Mouse (Mus musculus) layer of hippocampus, adult 9-10 months (tissue): ENCODE results near the gene Tmprss11b.

ENCODE experiments used
- DNase-seq: peaks from one replicate; pipeline ENCODE4 v3.0.0; 2022; ENCODE audit warnings: low spot score

Gene Tmprss11b

GRCm38 (mm10) chr5:86676262-86676661, at the start of gene Tmprss11b:
Gene Tmprss11b, minus strand, starts transcription at chr5:86676362.
- no peak for DNase-seq

DNA sequence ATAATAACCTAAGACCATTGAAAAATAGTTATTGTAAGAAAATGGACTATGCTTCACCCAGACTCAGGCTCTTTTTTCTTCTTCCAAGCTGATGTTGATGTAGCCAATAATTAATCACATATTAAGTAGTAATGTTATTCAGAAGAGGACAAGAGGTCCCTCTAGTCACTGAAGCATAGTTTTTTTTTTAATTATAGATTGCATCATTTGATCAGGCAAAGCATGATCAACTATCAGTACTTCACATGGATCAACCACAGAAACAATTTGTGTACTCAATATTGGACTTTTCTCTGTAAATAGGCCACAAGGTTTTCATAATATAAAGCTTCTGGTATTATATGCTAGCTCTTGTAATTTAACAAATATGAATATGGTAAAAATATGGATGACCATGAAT, 48.9 kb upstream of the Tmprss11b start:
- DNase-seq = no peak

- DNase-seq = no peak
Measured at GRCm38 (mm10) chr5:86722820-86723460, 46.8 kb upstream of the Tmprss11b start.

DNA sequence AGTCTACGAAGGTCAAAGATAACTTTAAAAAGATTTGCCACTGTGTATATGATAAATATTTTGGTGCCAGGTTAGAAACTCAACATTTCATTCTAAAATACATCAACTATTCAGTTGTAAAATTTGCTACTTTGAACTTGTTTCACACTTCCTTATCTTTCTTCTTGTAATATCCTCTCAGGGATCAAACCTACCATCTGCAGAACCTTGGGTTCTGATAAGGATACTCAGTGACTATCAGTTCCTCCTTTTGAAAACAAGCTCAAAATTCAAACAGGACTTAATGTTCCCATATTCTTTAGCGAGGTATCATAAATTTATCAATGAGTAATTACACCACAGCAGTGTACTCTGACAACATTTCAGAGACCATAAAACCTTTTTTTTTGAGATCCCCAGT, 38.8 kb upstream of the Tmprss11b start:
- DNase-seq = no peak

DNA sequence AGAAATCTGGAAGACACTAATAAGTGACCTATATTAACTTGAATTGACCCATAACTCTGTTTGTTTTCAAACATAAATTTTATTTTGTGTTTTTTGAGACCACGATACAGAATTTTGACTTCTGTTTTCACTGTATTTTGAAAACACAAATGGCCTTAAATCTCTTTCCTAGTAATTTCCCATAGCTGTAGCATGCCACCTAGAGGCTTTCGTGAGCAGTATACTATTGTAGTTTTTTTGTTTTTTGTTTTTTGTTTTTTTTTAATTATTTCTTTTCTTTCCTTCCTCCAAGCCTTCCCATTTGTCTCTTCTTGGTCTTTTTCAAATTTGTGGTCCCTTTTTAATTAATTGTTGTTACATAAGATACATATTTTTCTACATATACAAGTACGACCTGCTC, 28.8 kb upstream of the Tmprss11b start:
- no peak for DNase-seq

GRCm38 (mm10) chr5:86684667-86685066, 8.5 kb upstream of the Tmprss11b start:
- peak; percentile 33 for DNase-seq

- peak; percentile 45 for DNase-seq
Measured at GRCm38 (mm10) chr5:86649185-86649584, 27.0 kb downstream of the Tmprss11b start.

- no peak for DNase-seq
Measured at GRCm38 (mm10) chr5:86640795-86641194, 35.4 kb downstream of the Tmprss11b start.

DNA sequence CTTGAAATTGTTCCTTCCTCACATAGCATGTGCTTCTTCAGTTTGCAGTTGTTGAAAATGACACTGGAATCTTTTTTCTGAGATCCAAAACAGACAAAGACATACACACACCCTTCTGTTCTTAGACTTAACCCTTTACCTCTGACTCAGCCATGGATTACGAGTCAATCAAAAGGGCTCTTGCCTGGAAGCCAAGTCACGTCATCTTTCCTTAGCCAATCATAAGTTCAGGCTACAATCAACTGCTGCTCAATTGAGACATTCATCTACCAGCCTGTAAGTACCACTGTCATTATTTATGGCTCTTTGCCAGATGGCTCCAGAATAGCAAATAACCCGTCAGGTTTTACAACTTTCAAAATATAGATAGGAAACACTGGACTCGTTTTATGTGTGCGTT, 43.8 kb downstream of the Tmprss11b start, which contains the start of gene Tmprss11f:
Gene Tmprss11f, minus strand, starts transcription at position 101 of the 400 bp plus-strand sequence.
- DNase-seq = no peak

DNA sequence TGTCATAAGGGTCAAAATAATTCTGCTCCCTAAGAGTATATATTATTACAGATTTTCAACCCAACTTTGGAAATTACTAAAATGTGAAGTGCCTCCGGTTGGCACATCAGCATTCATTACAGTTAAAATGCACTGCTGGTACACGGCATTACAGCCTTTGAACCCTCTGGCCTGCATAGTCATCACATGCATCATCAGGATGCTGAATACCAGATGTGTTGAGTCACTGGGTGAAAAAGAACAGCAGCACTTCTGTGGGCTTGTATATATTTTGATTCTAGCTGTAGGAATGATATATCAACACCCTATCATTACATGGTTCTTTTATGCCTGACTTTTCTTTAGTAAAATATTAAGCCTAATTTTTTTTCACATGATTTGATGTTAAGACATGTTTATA, 45.5 kb downstream of the Tmprss11b start:
- no peak for DNase-seq

GRCm38 (mm10) chr5:86621778-86622177, 54.4 kb downstream of the Tmprss11b start:
- DNase-seq = no peak
